Mouse (Mus musculus) cerebellum, adult 11-12 months (tissue): Measurements from ENCODE around the gene Fibin.

Experiments
- DNase-seq: peaks from one replicate; pipeline ENCODE4 v3.0.0; 2022

Gene Fibin

DNA sequence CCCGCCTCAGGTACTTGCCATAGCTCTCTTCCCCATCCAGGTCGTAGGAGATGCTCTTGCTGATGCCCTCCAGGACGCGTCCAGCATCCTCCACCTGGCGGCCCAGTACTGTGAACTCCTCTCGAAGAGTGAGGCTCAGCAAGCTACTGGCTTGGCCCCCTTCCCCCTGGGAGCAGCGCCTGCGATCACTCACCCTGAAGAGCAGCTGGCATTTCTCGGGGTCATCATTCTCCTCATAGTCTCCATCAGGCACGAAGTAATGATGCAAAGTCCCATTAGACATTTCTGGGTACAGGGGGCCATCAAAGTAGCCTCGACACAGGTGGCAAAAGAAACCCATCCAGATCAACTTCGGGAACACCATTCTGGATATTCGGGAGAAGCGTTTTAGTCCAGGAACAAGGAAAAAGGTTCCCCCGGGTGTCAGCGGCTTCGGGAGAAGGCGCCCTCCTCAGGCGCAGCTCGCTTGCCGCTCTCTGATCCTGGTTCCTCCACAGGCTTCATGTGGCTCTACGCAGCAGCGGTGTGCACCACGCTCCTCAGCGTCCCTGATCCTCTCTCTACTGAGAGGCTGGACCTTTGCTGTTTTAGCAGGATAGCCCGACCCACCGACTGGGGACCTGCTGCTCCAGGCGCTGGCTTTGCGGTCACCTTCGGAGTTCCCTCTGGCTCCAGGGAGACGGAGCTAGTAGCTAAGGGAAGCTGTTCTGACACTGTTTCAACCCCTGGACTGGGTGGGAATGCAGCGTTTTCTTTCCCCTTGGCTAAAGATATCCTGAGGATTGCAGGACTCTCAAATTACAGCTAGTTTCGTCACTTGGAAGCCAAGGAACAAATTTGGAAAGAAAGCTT lies at the start of gene Fibin:
Gene Fibin, minus strand, starts transcription at position 752 of the 852 bp plus-strand sequence.
- peak; percentile 3 for DNase-seq

DNA sequence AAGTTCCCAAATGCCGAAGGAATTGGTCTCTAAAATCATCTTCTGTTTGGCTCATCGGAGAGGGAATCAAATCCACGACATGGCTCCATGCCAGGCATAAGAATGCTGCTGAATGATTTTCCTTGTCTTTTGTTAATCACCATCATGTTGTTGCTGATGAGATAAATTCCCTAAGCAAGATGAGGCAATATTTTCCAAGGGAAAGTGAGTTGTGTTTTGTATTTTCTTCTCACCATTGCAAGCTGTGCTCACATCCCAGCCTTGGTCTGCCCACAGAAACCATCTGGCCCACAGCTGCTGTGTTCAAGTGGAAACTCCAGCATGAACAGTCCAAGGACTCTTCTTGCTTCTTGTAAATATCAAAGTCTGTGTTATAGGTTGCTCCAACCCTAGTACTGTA lies 48.4 kb upstream of the Fibin start:
- DNase-seq, result no peak

DNA sequence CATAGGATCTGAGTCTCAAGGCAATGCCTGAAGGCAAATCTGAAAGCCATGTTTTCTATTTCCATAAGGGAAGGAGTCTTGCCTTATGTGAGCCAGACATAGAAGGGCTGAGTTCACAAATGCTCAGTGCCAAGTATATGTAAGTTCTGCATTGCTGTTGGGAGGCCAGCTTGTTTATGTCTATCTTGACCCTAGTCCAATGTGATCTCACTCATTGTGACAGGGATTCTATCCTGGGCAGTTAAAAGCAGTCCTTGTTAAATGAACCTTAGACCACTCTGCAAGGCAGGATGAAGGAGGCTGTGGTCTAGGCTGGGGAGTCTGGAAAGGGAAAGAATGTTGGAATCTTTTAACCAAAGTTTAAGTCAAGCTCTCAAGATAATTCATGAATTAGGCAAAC lies 45.8 kb upstream of the Fibin start:
- DNase-seq, result no peak

DNA sequence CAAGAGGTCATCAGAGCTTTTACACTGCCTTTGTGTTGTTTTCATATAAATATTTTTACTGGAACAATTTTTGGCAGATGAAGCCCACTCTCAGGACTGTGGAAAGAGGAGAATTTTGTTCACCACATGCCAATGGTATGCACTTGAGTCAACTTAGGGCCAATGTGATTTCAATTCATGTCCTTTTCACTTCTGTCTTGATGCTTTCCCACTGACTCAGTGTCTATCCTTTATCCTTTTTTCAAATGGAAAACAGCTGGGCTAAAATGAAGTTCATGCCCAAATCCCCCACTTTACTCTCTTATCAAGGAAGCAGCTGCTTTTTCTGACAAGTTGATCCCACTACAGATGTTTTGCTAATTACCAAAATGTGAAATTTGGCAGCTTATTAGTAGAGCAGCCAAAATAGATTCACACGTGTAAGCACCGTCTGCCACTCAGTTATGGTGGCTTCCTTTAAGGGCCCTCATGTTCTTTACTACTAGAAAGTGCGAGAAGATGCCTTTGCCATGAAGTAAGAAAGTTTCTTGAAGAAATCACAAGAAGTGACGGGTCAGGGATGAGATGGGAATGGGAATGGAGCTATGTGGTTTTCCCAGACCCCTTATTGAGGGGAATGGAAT lies 29.8 kb upstream of the Fibin start:
- DNase-seq, result no peak

DNA sequence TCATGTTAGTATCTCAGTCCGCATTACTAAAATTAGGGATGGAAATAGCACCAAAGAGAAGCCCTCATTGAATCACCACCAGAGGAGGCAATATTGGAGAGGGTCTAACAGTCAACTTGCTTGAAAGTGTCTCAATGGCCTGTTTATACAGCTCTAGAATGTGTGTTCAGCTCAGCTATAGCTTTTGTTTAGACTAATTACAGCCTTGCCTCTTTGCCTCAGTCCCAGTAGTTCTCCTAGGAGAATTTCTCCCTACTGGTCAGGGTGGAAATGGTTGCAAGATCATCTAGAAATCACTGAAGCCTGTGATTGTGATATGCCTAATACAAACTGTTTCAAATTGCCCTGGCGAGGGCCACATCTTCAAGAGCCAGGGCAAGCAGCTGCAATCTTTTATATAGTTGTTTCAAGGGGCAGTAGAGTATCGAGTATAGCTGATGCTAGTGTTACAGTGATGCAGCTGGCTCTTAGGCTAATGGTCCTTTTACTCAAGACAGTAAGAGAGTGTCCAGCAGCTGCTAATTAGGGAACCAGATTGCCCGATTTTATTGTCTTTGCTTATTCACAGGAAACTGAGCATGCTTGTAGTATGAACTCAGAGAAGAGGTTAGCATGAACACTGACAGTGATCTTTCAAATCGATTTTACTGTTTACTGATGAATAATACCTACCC lies 27.9 kb upstream of the Fibin start:
- no peak for DNase-seq

DNA sequence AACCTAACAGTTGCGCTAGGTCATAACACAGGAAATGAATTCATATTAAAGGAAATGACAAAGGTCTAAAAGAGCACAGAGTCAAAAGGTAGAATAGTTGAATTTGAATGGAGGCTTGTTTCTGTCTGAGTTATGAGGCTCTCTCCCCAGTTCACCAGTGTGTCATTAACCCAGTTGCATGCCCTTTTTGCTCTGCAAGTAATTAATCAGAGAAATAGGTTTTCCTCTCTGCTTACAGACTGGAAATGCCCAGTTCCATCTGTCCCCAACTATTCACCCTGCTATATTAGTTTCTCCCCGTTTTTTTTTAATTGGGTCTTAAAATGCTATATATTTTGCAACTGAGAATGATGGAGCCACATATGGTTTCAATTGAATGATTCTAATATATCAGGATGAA lies 16.8 kb upstream of the Fibin start:
- DNase-seq, result no peak

DNA sequence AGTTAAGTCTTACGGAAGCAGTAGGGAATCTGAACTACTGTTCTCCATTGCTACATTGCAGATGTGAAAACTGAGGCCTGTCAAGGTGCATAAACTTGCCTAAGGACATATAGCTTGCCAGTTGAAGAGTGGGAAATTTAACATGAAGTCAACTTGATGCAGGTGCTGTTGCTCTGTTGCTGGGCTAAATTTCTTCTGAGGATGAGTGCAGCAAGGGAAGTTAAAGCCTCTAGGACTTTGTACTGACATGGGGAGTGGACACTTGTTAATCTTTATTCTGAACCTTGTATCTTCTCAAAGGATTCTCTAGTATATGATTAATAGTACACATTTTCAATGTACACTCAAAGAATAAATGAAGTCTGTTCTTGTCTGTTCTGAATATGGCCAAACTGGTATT lies 13.7 kb upstream of the Fibin start:
- no peak for DNase-seq

DNA sequence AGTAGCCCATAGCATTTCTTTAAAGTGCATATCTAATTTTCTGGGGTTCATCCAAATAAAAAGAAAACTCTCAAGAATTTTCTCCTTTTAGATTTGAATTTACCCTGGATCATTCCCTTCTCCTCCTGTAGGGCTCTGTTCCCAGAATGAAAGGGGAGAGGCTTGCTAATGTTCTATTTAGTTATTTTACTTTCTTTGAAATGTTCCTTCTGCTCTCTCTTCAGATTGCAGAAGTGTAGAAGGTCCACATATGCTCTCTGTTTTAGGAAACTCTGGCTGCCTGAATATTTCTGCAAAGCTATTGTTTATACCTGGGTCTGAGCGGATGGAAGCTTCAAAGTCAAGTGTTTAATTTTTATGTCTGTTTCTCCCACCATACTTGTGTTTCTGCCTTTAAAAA lies 12.5 kb upstream of the Fibin start:
- DNase-seq, result no peak

DNA sequence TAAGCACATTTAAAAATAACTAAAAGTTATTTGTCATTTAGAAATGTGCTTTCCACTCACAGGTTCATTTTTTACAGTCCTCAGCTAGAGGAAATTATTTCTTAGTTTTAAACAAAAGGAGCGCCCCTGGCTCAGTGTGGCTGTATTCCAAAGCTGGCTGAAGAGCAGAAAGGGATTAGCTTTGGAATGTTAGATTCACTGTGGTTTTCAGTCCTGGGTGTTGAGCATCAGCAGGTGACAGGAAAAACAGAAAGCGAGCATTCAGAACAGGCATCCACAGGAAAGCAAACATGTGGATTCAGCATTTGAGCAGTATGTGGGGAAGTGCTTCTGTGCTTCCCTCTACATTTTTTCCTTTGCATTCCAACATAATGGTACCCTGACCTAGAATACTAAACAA lies 10.2 kb upstream of the Fibin start:
- DNase-seq, result no peak

DNA sequence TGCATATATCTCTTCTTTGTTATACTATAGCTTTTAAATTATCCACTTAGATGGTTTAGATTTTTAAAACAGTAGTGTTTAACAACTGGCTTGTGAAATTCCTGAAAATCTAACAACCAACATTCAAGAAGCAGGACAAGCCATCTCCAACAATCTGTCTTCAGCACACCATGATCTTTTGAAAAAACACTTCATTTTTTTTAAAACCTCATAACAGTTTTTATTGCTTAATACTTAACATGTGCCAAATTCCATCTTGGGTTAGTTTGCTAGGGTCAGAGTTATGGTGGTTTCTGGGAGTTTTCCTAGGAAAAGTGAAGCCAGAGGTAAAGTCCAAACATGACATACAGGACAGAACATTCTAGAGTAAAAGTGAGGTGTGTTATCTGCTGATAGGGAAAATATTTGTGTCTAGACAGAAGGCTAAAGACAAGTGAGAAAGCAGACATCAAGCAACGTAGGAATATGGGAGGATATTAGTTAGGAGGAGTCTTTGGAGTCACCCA lies 4.5 kb upstream of the Fibin start:
- DNase-seq, result no peak

DNA sequence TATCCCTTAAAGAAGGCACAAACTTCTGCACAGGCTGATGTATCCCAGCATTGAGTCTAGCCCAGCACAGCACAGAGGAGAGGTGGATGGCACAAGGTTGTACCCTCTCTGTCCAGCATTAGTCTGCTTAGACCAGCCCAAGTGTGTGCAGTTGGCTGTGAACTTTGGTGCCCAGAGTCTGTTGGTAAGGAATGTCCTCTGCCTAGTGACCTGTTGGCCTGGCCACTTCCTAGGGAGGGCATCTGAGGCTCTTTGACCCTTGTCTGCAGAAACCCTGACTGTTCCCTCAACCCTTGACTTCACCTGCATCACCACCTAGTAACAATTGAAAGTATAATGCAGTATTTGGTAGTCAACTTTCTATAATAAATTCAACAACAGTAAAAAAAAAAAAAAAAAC lies 2.4 kb upstream of the Fibin start:
- DNase-seq, result no peak

DNA sequence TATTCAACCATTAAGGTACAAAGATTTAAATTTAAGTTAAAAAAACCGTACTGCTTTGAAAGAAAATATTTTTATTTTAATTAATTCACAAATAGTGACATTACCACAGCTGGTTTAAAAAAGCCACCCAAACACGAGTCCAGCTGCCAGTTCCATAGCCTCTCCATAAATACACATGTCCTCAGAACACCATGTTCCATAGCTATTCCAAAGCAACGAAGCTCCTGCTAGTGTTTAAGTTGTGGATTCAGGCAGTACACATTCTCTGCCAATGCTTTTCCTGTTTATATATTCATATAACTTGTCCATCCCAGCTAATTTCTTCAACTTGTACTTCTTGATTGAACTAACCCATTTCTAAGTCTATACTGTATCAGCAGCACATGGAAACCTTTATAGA lies 872 bp upstream of the Fibin start:
- DNase-seq, result no peak

DNA sequence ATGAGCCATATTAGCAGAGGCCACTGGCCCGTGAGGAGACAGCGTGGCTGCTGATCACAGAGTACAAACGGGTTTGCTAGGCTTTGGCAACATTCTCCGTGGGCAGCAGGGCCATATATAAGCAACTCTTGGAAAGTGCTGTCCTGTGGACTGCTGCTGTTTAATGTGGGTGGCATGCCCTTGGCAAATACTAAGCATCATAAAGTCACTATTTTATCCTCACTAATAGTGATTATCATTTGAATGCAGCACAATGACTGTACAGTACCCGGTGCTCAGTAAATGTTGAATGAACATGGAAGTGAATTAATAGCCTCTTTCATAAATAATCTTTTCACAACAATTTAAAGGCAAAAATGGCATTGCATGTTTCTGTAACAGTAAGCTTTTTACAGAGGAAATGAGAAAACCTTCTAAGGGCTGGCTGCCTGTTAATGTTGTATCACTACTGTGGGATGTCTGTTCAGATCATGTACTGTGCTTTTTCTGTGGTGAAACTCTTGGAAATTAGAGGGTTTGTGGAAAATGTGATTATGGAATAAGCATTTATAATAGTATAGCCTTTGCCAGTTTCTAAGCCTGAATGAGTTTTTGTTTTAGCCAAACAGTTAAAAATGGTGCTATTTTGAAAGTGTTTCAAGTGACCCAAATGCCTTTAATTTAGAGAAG lies 9.5 kb downstream of the Fibin start:
- no peak for DNase-seq

DNA sequence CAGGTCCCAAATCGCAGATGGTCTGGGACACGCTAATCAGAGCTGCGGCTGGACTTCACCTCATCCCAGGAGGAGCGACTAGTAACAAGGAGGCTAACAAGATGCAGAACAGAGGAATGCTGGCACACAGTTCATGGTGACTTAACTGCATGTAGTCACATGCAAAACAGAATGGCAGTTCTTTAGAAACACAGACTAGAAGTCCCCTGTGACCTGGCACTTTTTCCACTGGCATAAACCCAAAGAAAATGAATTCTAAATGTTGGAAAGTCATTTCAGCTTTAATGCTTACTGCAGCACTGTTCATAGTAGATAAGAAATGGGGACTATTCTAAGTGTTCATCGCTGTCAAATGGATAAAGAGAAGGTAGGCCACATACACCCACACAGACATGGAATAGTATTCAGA lies 11.1 kb downstream of the Fibin start:
- no peak for DNase-seq

DNA sequence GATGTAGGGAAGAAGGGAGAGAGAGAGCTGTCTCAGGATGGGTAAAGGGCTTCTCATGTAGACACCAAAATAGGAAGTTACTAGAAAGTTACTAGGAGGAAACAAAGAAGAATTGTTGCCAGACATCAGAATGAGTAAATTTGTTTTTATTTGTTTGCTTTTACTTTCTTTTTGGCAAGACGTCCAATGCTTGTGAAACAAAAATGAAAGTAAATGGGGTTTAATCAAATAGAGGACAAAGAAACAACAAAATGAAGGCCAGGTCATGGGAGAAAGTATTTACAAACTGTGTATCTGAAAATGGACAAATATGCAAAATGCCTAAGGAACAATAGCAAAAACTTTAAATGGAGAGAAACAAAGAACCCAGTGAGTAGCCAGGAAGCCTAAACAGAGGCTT lies 11.6 kb downstream of the Fibin start:
- no peak for DNase-seq

DNA sequence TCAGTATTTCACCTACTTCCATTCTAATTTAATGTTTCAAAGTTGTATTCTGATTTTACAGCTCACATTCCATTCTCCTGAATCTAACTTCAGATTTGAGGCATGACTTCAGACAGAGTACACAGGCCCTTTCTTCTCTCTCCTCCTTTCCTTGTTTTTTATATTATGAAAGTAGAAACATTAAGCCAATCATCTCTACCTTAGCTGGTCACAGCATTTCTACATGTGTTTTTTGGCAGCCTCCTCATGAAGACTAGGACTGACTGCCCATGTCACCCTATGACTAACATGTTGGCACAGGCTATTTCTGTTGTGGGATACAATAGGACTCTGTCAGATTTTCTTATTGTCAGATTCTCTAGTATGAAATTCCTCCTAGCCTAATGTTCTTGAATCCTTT lies 34.0 kb downstream of the Fibin start:
- DNase-seq, result no peak

DNA sequence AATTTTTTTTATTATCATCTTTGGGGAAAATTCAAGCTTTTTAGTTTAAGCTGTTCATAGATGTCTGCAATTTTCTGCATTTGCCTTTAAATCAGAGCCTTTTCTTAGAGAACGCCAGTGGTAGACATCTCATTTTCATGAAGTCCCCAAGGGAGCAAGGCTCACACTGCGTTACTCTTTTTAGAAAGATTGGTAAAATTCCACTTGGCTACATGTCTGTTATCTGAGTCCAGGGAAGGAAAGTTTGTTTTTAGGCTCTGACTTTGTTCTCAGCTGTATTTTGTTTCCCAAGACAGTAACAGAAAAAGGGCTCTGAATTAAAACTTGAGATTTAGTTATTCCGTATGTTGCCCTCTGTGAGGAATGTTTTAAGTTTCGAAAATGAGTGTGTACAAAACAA lies 43.0 kb downstream of the Fibin start:
- DNase-seq, result no peak

DNA sequence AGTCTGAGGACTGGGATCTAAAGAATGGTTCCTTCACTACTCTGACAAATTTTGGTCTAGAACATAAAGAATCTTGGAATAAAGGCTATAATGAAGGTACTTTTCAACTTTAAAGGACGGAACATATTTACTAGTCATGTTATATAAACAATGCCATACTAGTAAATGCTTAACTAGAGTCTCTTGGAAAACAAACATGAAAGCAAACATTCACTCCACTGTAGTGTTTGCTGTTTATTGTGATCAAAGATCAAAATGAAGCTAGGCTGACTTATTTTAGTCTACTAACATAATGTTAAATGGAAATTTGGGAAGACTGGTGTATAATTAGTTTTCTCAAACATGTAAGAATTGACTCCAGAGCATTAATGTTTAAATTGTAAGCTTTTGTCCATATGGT lies 43.7 kb downstream of the Fibin start:
- DNase-seq, result no peak

DNA sequence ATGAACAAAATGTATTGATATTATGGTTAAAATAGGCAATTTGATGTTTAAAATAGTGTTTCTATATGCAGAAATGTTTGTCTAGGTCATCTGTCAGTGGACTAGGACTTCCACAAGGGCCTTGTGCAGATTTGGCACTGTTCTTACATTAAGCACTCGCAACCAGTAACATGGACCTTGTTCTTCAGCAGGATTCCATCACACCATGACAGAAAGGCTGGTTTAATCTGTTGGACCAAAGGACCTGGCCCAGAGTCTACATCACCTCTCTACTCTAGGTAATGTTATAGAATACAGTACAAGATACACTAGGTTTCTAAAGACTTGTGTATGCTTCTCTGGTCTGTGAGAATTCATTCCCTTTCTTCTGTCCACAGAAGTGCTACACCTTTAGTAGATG lies 44.3 kb downstream of the Fibin start:
- DNase-seq, result no peak

DNA sequence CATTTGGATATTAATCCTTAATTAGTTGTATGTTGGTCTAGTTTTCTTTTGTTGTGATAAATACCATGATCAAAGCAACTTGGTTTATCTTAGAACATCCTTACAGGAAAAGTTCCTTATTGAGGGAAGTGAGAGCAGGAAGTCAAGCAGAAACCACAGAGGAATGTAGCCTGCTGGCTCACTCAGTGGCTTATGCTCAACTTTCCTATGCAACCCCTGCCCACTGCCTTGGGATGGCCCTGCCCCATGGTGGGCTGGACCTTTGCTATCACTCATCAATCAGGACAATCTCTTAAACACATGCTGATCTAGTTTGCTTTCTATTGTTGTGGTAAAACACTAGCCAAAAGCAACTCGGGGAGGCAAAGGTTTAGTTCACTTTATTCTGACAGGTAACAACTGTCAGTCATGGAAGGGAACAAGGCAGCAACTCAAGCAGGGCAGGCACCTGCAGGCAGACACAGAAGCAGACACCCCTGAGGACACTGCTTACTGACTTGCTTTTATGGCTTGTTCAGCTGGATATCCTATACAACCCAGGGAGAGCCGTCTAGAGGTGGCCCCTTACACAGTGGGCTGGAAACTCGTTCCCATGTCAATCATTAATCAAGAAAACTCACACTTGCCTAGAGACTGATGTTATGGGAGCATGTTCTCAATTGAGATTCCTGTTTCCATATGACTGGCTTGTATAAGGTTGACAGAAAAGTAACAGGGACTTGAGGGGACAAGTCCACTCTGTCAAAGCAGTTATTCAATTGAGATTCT lies 46.7 kb downstream of the Fibin start:
- DNase-seq, result no peak

DNA sequence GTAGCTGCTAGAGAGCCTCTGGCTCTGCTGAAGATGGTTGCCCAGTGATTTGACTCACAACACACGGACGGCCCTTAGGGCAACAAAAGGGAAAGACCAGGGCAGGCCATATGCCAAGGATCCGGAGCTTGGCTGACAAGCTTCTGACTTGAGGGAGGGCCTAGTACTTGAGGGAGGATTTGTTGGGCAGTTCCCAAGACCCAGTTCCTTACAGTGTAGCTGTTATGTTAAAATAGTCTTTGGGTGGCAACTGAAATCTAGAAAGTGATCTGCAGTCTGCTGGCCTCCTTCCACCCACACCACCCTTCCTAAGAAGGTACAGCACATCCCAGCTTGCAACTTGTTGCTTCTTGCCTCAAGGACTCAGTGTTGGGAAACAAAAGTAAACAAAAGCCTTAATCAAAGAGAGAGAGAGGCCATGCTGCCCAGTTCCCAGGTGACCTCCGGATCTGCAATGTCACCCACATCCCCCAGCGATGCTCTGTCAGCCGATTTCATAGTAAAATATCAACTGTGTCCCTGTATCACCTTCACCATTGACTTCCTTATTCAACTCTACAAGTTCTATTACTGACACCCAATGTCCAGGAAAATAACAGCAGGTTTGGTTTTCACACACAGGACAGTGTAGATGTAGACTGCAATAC lies 48.4 kb downstream of the Fibin start, which contains the start of gene Bbox1:
Gene Bbox1, minus strand, starts transcription at position 52 of the 647 bp plus-strand sequence.
- peak; percentile 14 for DNase-seq

DNA sequence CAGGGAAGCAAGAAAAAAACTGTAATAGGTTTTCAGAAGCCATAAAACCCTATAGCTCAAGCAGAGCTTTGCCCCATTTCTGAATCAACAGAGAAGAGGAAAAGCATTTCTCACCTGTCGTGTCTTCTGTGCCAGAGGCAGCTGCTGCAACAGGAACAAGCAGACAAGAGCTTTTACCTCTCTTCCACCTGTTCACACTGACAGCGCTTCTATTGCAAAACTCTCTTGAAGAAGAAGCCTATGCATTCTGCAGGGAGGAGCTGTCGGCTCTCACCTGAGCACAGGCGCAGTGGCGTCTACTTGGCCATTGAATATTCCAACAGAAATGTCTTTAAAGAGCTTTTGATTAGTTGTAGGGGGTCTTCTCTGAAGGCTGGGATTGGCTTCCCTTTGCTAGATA lies 48.9 kb downstream of the Fibin start:
- DNase-seq, result no peak
